Mouse (Mus musculus) hindbrain, embryonic 10.5 days (tissue): ENCODE data around the gene Pet2. TPM values are rescaled to one million over a fixed set of nuclear protein-coding genes. Genes with fewer than 3 reads are reported as not detected.

Experiments used
- DNase-seq: peaks from one replicate; pipeline ENCODE4 v3.0.0-alpha.2; 2017; ENCODE audit warnings: low spot score
- H3K27ac ChIP-seq: fragments of 300-500 bp; sonication (generic); 2 replicates; pipeline ENCODE4 v1.5.1; 2016; ENCODE audit warnings: mild to moderate bottlenecking, moderate library complexity
- H3K27me3 ChIP-seq: fragments of 300-500 bp; sonication (generic); 2 replicates; pipeline ENCODE4 v1.6.1; 2016; ENCODE audit warnings: mild to moderate bottlenecking; ENCODE audit not compliant: poor library complexity, insufficient read depth, severe bottlenecking
- H3K36me3 ChIP-seq: fragments of 300-500 bp; sonication (generic); 2 replicates; pipeline ENCODE4 v1.6.1; 2016; ENCODE audit warnings: mild to moderate bottlenecking, moderate library complexity
- H3K4me1 ChIP-seq: fragments of 300-500 bp; sonication (generic); replicated peaks from 2 replicates; pipeline ENCODE4 v1.6.1; 2016; ENCODE audit warnings: mild to moderate bottlenecking
- H3K4me3 ChIP-seq: fragments of 300-500 bp; sonication (generic); 2 replicates; pipeline ENCODE4 v1.5.1; 2016; ENCODE audit warnings: mild to moderate bottlenecking, moderate library complexity
- H3K9me3 ChIP-seq: fragments of 300-500 bp; sonication (generic); 2 replicates; pipeline ENCODE4 v1.6.1; 2016; ENCODE audit warnings: mild to moderate bottlenecking, moderate library complexity
- WGBS: fragments of 180-500 bp; shearing (Covaris S2); methylation state at CpG from one replicate; pipeline ENCODE4 v1.1.7; 2016; 5-methylcytosine and 5-hydroxymethylcytosine counted together
- polyA plus RNA-seq: library from polyadenylated mRNA; unstranded; fragments of >200 nt; fragmentation: Nextera tagmentation; extraction: Ambion mirVana; gene quantifications from 2 replicates; pipeline ENCODE4 v1.2.1, GENCODE M21; 2016

Gene Pet2
- polyA plus RNA-seq: not detected in 2 replicates

DNA sequence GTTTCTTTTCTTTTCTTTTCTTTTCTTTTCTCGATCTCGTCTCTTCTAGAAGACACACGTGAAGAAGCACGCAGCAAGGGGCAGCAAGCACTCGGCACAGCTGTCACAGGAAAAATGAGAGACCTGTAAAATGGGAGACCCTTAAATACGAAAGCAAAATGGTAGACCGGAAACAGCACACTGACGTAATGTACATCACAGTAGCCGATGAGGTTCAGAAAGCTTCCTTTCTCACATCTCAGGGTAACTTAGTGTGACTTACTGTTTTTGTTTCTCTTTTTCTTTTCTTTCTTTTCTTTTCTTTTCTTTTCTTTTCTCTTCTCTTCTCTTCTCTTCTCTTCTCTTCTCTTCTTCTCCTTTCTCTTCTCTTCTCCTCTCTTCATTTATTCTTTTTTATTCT is at the start of gene Pet2:
Gene Pet2 (minus strand): TSS at position 101 of the 400 bp plus-strand sequence.
- no peak within 1 kb of the TSS for H3K4me3 ChIP-seq
- no peak within 1 kb of the TSS for H3K27ac ChIP-seq
- H3K27me3 ChIP-seq: no peaks in the 10 kb centered on the region
- H3K36me3 ChIP-seq: no peaks in the 10 kb centered on the region
- DNase-seq: no peak
- no peaks in the 10 kb centered on the region for H3K9me3 ChIP-seq
- H3K4me1 ChIP-seq: no peaks in the 10 kb centered on the region
- WGBS: 93% methylated on average over 9 of the region's 9 CpGs
